Mouse (Mus musculus) heart, embryonic 11.5 days (tissue): Measurements from ENCODE around the gene Kansl3. TPM values are rescaled to one million over a fixed set of nuclear protein-coding genes. Genes with fewer than 3 reads are reported as not detected.

Source experiments
- microRNA-seq: library from miRNA; unstranded; fragments of <30 nt; microRNA quantifications from one replicate; pipeline ENCODE4, GENCODE M21; 2016; ENCODE audit warnings: borderline number of aligned reads
- polyA plus RNA-seq: library from polyadenylated mRNA; unstranded; fragments of >200 nt; fragmentation: Nextera tagmentation; extraction: Ambion mirVana; gene quantifications from 2 replicates; pipeline ENCODE4 v1.2.1, GENCODE M21; 2014

Kansl3 gene
- polyA plus RNA-seq, 1 experiment from 2014 or later = 36.5 TPM

Small RNAs within 50 kb of the gene (microRNA-seq; reads per million reads assigned to microRNA genes)
- gene Mir6898 = not detected

Other genes starting within 250 kb of the Kansl3 start
- 60.6 and 61.9 TPM in 2 replicates for gene Uggt1, start 124.5 kb downstream of the Kansl3 start, polyA plus RNA-seq
- gene Neurl3, start 94.5 kb downstream of the Kansl3 start, polyA plus RNA-seq = 1.9 and 2.6 TPM in 2 replicates
- 5.6 and 8.1 TPM in 2 replicates for gene Arid5a, start 61.4 kb downstream of the Kansl3 start, polyA plus RNA-seq
- 0.38 and 0.84 TPM in 2 replicates for gene Fer1l5, start 3.1 kb upstream of the Kansl3 start, polyA plus RNA-seq
- gene Lman2l, start 76.1 kb upstream of the Kansl3 start, polyA plus RNA-seq = 31.3 and 31.4 TPM in 2 replicates
- 6.6 and 6.9 TPM in 2 replicates for gene Cnnm4, start 102.4 kb upstream of the Kansl3 start, polyA plus RNA-seq
- gene Cnnm3, start 142.7 kb upstream of the Kansl3 start, polyA plus RNA-seq = 2.5 and 3.9 TPM in 2 replicates
- 9.8 and 13.6 TPM in 2 replicates for gene Ankrd23, start 167.7 kb upstream of the Kansl3 start, polyA plus RNA-seq
- gene Gm42417, start 170.2 kb upstream of the Kansl3 start, polyA plus RNA-seq = 0.44 TPM in 1 of 2 replicates, not detected in the other
- 19.9 and 25.1 TPM in 2 replicates for gene Ankrd39, start 178.3 kb upstream of the Kansl3 start, polyA plus RNA-seq
- 0.96 and 2.1 TPM in 2 replicates for gene Sema4c, start 189.2 kb upstream of the Kansl3 start, polyA plus RNA-seq